Mouse (Mus musculus) liver, embryonic 15.5 days (tissue): Measurements from ENCODE around the gene Mettl7a3. TPM values are rescaled to one million over a fixed set of nuclear protein-coding genes. Genes with fewer than 3 reads are reported as not detected.

Experiments used
- polyA plus RNA-seq: library from polyadenylated mRNA; unstranded; fragments of >200 nt; fragmentation: Nextera tagmentation; extraction: Ambion mirVana; gene quantifications from 2 replicates; pipeline ENCODE4 v1.2.1, GENCODE M21; 2015

Gene Mettl7a3
- polyA plus RNA-seq, 1 experiment from 2014 or later = not detected

Other genes with a start within 250 kb of the Mettl7a3 start
- 33.4 and 34.4 TPM in 2 replicates for gene Atf1, start 107.1 kb upstream of the Mettl7a3 start, polyA plus RNA-seq
- not detected in 2 replicates for gene Tmprss12, start 54.1 kb upstream of the Mettl7a3 start, polyA plus RNA-seq
- 8.9 and 9.7 TPM in 2 replicates for gene Mettl7a1, start 30.8 kb upstream of the Mettl7a3 start, polyA plus RNA-seq
- gene Methig1, start 18.2 kb downstream of the Mettl7a3 start, polyA plus RNA-seq = 0.17 and 0.25 TPM in 2 replicates
- gene Mettl7a2, start 18.3 kb downstream of the Mettl7a3 start, polyA plus RNA-seq = not detected in 2 replicates
- gene Higd1c, start 29.6 kb downstream of the Mettl7a3 start, polyA plus RNA-seq = not detected in 2 replicates
- 0.05 TPM in 2 replicates for gene Gm5475, start 87.2 kb downstream of the Mettl7a3 start, polyA plus RNA-seq
- gene Slc11a2, start 90.1 kb downstream of the Mettl7a3 start, polyA plus RNA-seq = 39.7 and 43.9 TPM in 2 replicates
- 11.9 and 14.3 TPM in 2 replicates for gene Letmd1, start 134.1 kb downstream of the Mettl7a3 start, polyA plus RNA-seq
- 0.81 and 0.97 TPM in 2 replicates for gene Csrnp2, start 160.6 kb downstream of the Mettl7a3 start, polyA plus RNA-seq
- gene Tfcp2, start 217.1 kb downstream of the Mettl7a3 start, polyA plus RNA-seq = 3.7 and 4.1 TPM in 2 replicates